1 mouse cellular context compared by ENCODE assay signal in the genomic region with DNA sequence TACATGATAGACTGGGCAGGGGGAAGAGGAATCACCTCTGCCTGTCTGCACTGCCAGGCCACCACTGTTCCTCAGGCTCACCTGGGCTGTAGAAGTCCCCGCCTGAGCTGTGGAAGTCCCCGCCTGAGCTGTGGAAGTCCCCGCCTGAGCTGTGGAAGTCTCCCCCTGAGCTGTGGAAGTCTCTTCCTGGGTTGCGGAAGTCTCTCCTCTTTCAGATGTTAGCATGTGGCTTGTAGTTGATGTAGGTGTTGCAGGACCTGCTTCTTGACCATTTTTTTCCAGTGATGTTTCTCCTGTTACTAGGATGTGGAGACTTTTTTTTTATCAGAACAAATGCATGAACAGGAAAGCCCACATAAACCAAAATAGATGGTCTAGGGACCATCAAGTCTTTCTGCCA. TPM values are rescaled to one million over a fixed set of nuclear protein-coding genes. Genes with fewer than 3 reads are reported as not detected.
"Had no signal": no experiment of that assay in that cellular context is flagged by ENCODE, and none has a peak within 500 bp of the region (broad histone marks: within the 10 kb centered on the region; RNA-seq: fewer than 3 reads in every experiment).

No protein-coding gene starts in this region.

RNA-seq across cellular contexts. Expression of a gene that starts 6.5 kb away (rescaled TPM):
- polyA plus RNA-seq: erythroblast, embryonic 14.5 days had no signal

RNA-seq across cellular contexts. Expression of a gene that starts 31.7 kb away (rescaled TPM):
- polyA plus RNA-seq: erythroblast, embryonic 14.5 days had no signal
